Mouse (Mus musculus) liver, adult 2 months (tissue): Measurements from ENCODE around the gene Hoxb4.

Source experiments
- CTCF ChIP-seq: fragments of 200-500 bp; IDR thresholded peaks from 2 replicates; pipeline ENCODE4 v1.5.1; 2011; ENCODE audit warnings: low read depth, low read length, control low read depth
- POLR2A ChIP-seq: fragments of 200-500 bp; IDR thresholded peaks from 2 replicates; pipeline ENCODE4 v1.6.1; 2011; ENCODE audit warnings: low read length, control low read depth; ENCODE audit not compliant: insufficient read depth; ENCODE audit errors: extremely low read depth

GRCm38 (mm10) chr11:96322738-96323137 lies 4.7 kb downstream of the Hoxb4 start:
- TF ChIP-seq CTCF (no peak), POLR2A (no peak)
